Mouse (Mus musculus) small intestine, adult 2 months (tissue): ENCODE measurements around the gene Scimp.

Experiments
- CTCF ChIP-seq: fragments of 200-500 bp; IDR thresholded peaks from 2 replicates; pipeline ENCODE4 v1.5.1; 2012; ENCODE audit warnings: low read depth, mild to moderate bottlenecking, control low read depth, inconsistent platforms, low read length, moderate library complexity, mixed read lengths; ENCODE audit not compliant: insufficient replicate concordance, insufficient read length; ENCODE audit errors: extremely low read depth
- POLR2A ChIP-seq: fragments of 200-500 bp; IDR thresholded peaks from 2 replicates; pipeline ENCODE4 v1.6.1; 2012; ENCODE audit warnings: low read depth, mild to moderate bottlenecking, control low read depth, inconsistent platforms, low read length, moderate library complexity

DNA sequence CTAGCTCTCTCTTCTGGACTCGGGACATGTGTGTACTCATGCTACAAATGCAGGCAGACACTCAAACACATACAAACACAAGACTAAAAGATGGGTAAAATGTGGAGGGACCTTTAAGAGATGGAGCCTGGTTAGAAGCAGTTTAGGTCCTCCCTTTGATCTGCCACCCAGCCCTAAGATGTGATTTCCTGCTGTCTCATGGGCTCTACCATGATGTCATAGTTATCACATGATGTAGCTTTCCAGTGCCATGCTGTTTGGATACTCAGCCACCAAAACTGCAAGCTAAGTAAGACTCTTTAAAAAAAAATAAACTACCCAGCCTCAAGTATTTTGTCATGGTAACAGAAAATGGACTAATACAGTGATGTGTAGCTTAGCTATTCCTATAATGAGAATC is 20.0 kb downstream of the Scimp start:
- TF ChIP-seq POLR2A (no peak), CTCF (no peak)
